Mouse (Mus musculus) thymus, adult 2 months (tissue): Measurements from ENCODE around the gene Psmb3.

Source experiments
- CTCF ChIP-seq: fragments of 200-500 bp; IDR thresholded peaks from 2 replicates; pipeline ENCODE4 v1.5.1; 2012; ENCODE audit warnings: mild to moderate bottlenecking, control low read depth, low read length, moderate library complexity, borderline replicate concordance; ENCODE audit not compliant: control insufficient read depth, poor library complexity, insufficient read depth; ENCODE audit errors: extremely low read depth
- POLR2A ChIP-seq: fragments of 200-500 bp; IDR thresholded peaks from 2 replicates; pipeline ENCODE4 v1.6.1; 2012; ENCODE audit warnings: mild to moderate bottlenecking, low read length, control low read depth, moderate library complexity; ENCODE audit not compliant: control insufficient read depth, poor library complexity, insufficient read depth; ENCODE audit errors: extremely low read depth

DNA sequence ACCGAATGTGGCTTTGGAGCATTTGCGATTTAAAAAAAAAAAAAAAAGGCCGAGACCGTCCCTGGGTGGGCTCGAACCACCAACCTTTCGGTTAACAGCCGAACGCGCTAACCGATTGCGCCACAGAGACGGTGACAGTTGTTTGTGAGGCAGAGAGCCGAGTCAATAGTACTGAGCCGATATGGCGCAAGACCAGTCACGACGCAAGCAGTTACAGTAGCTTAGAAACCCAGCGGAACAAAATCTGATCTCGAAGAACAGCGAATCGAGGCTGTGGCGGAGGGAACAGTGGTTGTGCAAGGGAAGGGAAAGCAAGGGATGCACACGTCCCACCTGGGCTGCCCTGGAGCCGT lies 830 bp upstream of the Psmb3 start:
- TF ChIP-seq POLR2A = no peak
- TF ChIP-seq CTCF = no peak
